Mouse (Mus musculus): ENCODE measurements at regions not wholly inside any gene's neighbourhood (a gene's known extent, or its start where the extent isn't known, plus 50 kb on each side); places are given as distances from the start of the nearest gene placed in this dataset.
A peak's percentile ranks its signal among the peaks of the same experiment; 100 is the strongest.
"Not testable (repeated sequence)": the region's sequence is repeated elsewhere in the genome, so short reads cannot be mapped to it uniquely, and the experiment has no call there.

- Histone ChIP-seq H3K4me1 (no peaks in the 10 kb centered on the region), H3K4me2 (no peak overlapping the region), H3K4me3 (no peak overlapping the region), H3K9ac (no peak overlapping the region), H3K27me3 (replicated peaks) (no peaks in the 10 kb centered on the region), H3K9me3 (no peaks in the 10 kb centered on the region), H3K36me3 (replicated peaks) (no peaks in the 10 kb centered on the region), H3K27ac (no peak overlapping the region)
- no peak for ATAC-seq (replicated peaks)
Observed at GRCm38 (mm10) chr5:7586547-7586946, 242.0 kb upstream of the Zfp804b start.

GRCm38 (mm10) chr5:7600418-7600817, 255.9 kb upstream of the Zfp804b start:
- no peak overlapping the region for H3K27ac ChIP-seq
- no peaks in the 10 kb centered on the region for H3K4me1 ChIP-seq
- H3K4me3 ChIP-seq, result no peak overlapping the region
- H3K27me3 ChIP-seq (replicated peaks), result no peaks in the 10 kb centered on the region
- no peak for ATAC-seq (replicated peaks)
- WGBS, result 73% methylated on average over 1 of the region's 1 CpGs
- no peaks in the 10 kb centered on the region for H3K9me3 ChIP-seq
- H3K4me2 ChIP-seq, result no peak overlapping the region
- no peak overlapping the region for H3K9ac ChIP-seq
- no peaks in the 10 kb centered on the region for H3K36me3 ChIP-seq (replicated peaks)

- no peak overlapping the region for H3K4me2 ChIP-seq
- no peaks in the 10 kb centered on the region for H3K9me3 ChIP-seq
- H3K27me3 ChIP-seq (replicated peaks), result no peaks in the 10 kb centered on the region
- H3K4me3 ChIP-seq, result no peak overlapping the region
- H3K9ac ChIP-seq, result no peak overlapping the region
- no peaks in the 10 kb centered on the region for H3K36me3 ChIP-seq (replicated peaks)
- no peaks in the 10 kb centered on the region for H3K4me1 ChIP-seq
- ATAC-seq (replicated peaks), result no peak
- H3K27ac ChIP-seq, result no peak overlapping the region
Observed at GRCm38 (mm10) chr5:7607517-7607916, 263.0 kb upstream of the Zfp804b start.

- Histone ChIP-seq H3K36me3 (replicated peaks) (no peaks in the 10 kb centered on the region), H3K4me2 (no peak overlapping the region), H3K4me1 (no peaks in the 10 kb centered on the region), H3K9ac (no peak overlapping the region), H3K27me3 (replicated peaks) (no peaks in the 10 kb centered on the region), H3K4me3 (no peak overlapping the region), H3K9me3 (no peaks in the 10 kb centered on the region), H3K27ac (no peak overlapping the region)
- no peak for ATAC-seq (replicated peaks)
- 95% methylated on average over 2 of the region's 2 CpGs for WGBS
Observed at GRCm38 (mm10) chr5:7607924-7608323, 263.4 kb upstream of the Zfp804b start.

GRCm38 (mm10) chr5:7655280-7655679, 305.0 kb upstream of the Steap4 start:
- Histone ChIP-seq H3K36me3 (replicated peaks) (no peaks in the 10 kb centered on the region), H3K4me2 (no peak overlapping the region), H3K4me3 (no peak overlapping the region), H3K9ac (no peak overlapping the region), H3K27ac (no peak overlapping the region), H3K9me3 (no peaks in the 10 kb centered on the region), H3K4me1 (no peaks in the 10 kb centered on the region), H3K27me3 (replicated peaks) (no peaks in the 10 kb centered on the region)
- 46% methylated on average over 2 of the region's 2 CpGs for WGBS
- ATAC-seq (replicated peaks), result peak; percentile 86

GRCm38 (mm10) chr5:7701776-7702175, 258.5 kb upstream of the Steap4 start:
- H3K27ac ChIP-seq, result no peak overlapping the region

GRCm38 (mm10) chr5:7719557-7719956, 240.7 kb upstream of the Steap4 start:
- ATAC-seq (replicated peaks), result peak; percentile 63
- no peaks in the 10 kb centered on the region for H3K36me3 ChIP-seq (replicated peaks)
- H3K4me3 ChIP-seq, result no peak overlapping the region
- H3K9me3 ChIP-seq, result no peaks in the 10 kb centered on the region
- H3K4me2 ChIP-seq, result no peak overlapping the region
- no peaks in the 10 kb centered on the region for H3K27me3 ChIP-seq (replicated peaks)
- no peak overlapping the region for H3K9ac ChIP-seq
- no peaks in the 10 kb centered on the region for H3K4me1 ChIP-seq
- no peak overlapping the region for H3K27ac ChIP-seq

More at GRCm38 (mm10) chr5:7701776-7702175, 258.5 kb upstream of the Steap4 start:
- 51% methylated on average over 1 of the region's 1 CpGs for WGBS
- Histone ChIP-seq H3K4me2 (no peak overlapping the region), H3K4me3 (no peak overlapping the region), H3K9me3 (no peaks in the 10 kb centered on the region), H3K9ac (no peak overlapping the region), H3K36me3 (replicated peaks) (no peaks in the 10 kb centered on the region), H3K4me1 (no peaks in the 10 kb centered on the region), H3K27me3 (replicated peaks) (no peaks in the 10 kb centered on the region)
- no peak for ATAC-seq (replicated peaks)

- ATAC-seq (replicated peaks), result no peak
- no peak overlapping the region for H3K27ac ChIP-seq
- H3K4me3 ChIP-seq, result no peak overlapping the region
- H3K4me1 ChIP-seq, result no peaks in the 10 kb centered on the region
- no peak overlapping the region for H3K4me2 ChIP-seq
- H3K9ac ChIP-seq, result no peak overlapping the region
- no peaks in the 10 kb centered on the region for H3K9me3 ChIP-seq
- 57% methylated on average over 3 of the region's 3 CpGs for WGBS
- no peaks in the 10 kb centered on the region for H3K36me3 ChIP-seq (replicated peaks)
- no peaks in the 10 kb centered on the region for H3K27me3 ChIP-seq (replicated peaks)
Observed at GRCm38 (mm10) chr5:7720061-7720460, 240.2 kb upstream of the Steap4 start.

GRCm38 (mm10) chr5:7720688-7721087, 239.6 kb upstream of the Steap4 start:
- Histone ChIP-seq H3K9me3 (no peaks in the 10 kb centered on the region), H3K27me3 (replicated peaks) (no peaks in the 10 kb centered on the region), H3K36me3 (replicated peaks) (no peaks in the 10 kb centered on the region), H3K4me2 (no peak overlapping the region), H3K27ac (no peak overlapping the region), H3K4me1 (no peaks in the 10 kb centered on the region), H3K9ac (no peak overlapping the region), H3K4me3 (no peak overlapping the region)
- ATAC-seq (replicated peaks), result no peak
- WGBS, result 94% methylated on average over 2 of the region's 2 CpGs

- H3K27me3 ChIP-seq (replicated peaks); H3K9me3 ChIP-seq; H3K27ac ChIP-seq; ATAC-seq (replicated peaks); H3K9ac ChIP-seq; H3K36me3 ChIP-seq (replicated peaks); H3K4me3 ChIP-seq; H3K4me1 ChIP-seq; H3K4me2 ChIP-seq: not testable (repeated sequence)
- 64% methylated on average over 2 of the region's 2 CpGs for WGBS
Observed at GRCm38 (mm10) chr5:7732566-7732965, 227.7 kb upstream of the Steap4 start.

- Histone ChIP-seq H3K9me3 (no peaks in the 10 kb centered on the region), H3K27me3 (replicated peaks) (no peaks in the 10 kb centered on the region), H3K4me1 (no peaks in the 10 kb centered on the region), H3K27ac (no peak overlapping the region), H3K36me3 (replicated peaks) (no peaks in the 10 kb centered on the region), H3K9ac (no peak overlapping the region), H3K4me2 (no peak overlapping the region), H3K4me3 (no peak overlapping the region)
- 87% methylated on average over 1 of the region's 1 CpGs for whole genome bisulfite sequencing
- no peak for ATAC-seq (replicated peaks)
Observed at GRCm38 (mm10) chr5:7779827-7780226, 180.4 kb upstream of the Steap4 start.

- WGBS, result 40% methylated on average over 1 of the region's 1 CpGs
- Histone ChIP-seq H3K4me3 (no peak overlapping the region), H3K4me1 (no peaks in the 10 kb centered on the region), H3K9ac (no peak overlapping the region), H3K9me3 (no peaks in the 10 kb centered on the region), H3K27ac (no peak overlapping the region), H3K36me3 (replicated peaks) (no peaks in the 10 kb centered on the region), H3K27me3 (replicated peaks) (no peaks in the 10 kb centered on the region), H3K4me2 (no peak overlapping the region)
- ATAC-seq (replicated peaks), result no peak
Observed at GRCm38 (mm10) chr5:7782235-7782634, 178.0 kb upstream of the Steap4 start.

- Histone ChIP-seq H3K4me3 (no peak overlapping the region), H3K27me3 (replicated peaks) (no peaks in the 10 kb centered on the region), H3K4me1 (no peaks in the 10 kb centered on the region), H3K9ac (no peak overlapping the region), H3K36me3 (replicated peaks) (no peaks in the 10 kb centered on the region), H3K4me2 (no peak overlapping the region), H3K9me3 (no peaks in the 10 kb centered on the region), H3K27ac (no peak overlapping the region)
- no peak for ATAC-seq (replicated peaks)
- 22% methylated on average over 5 of the region's 5 CpGs for WGBS
Observed at GRCm38 (mm10) chr5:7788406-7788805, 171.9 kb upstream of the Steap4 start.

GRCm38 (mm10) chr5:7789126-7789525, 171.1 kb upstream of the Steap4 start:
- Histone ChIP-seq H3K9ac (no peak overlapping the region), H3K4me3 (no peak overlapping the region), H3K36me3 (replicated peaks) (no peaks in the 10 kb centered on the region), H3K27me3 (replicated peaks) (no peaks in the 10 kb centered on the region), H3K27ac (no peak overlapping the region), H3K4me2 (no peak overlapping the region), H3K4me1 (no peaks in the 10 kb centered on the region), H3K9me3 (no peaks in the 10 kb centered on the region)
- ATAC-seq (replicated peaks), result no peak
- 89% methylated on average over 1 of the region's 1 CpGs for WGBS

Measured in midbrain, embryonic 15.5 days (tissue).